Mouse (Mus musculus) midbrain, embryonic 16.5 days (tissue): ENCODE data around the gene D430019H16Rik. TPM values are rescaled to one million over a fixed set of nuclear protein-coding genes. Genes with fewer than 3 reads are reported as not detected.

Source experiments
- ATAC-seq: fragments of 200-750 bp; cut with Nextera tagmentation; 2 replicates; pipeline ENCODE4 v1.8.0; 2017; ENCODE audit warnings: moderate TSS enrichment
- H3K27ac ChIP-seq: fragments of 300-500 bp; sonication (generic); 2 replicates; pipeline ENCODE4 v1.5.1; 2014; ENCODE audit warnings: mild to moderate bottlenecking, low read length, mixed read lengths
- H3K27me3 ChIP-seq: fragments of 300-500 bp; sonication (generic); 2 replicates; pipeline ENCODE4 v1.6.1; 2014; ENCODE audit warnings: low read depth, low read length, mixed read lengths; ENCODE audit not compliant: control insufficient read depth, insufficient read depth
- H3K36me3 ChIP-seq: fragments of 300-500 bp; sonication (generic); 2 replicates; pipeline ENCODE4 v1.6.1; 2014; ENCODE audit warnings: mild to moderate bottlenecking, low read length, moderate library complexity, mixed read lengths; ENCODE audit not compliant: control insufficient read depth, insufficient read depth
- H3K4me1 ChIP-seq: fragments of 300-500 bp; sonication (generic); 2 replicates; pipeline ENCODE4 v1.6.1; 2014; ENCODE audit warnings: mild to moderate bottlenecking, low read length, mixed read lengths; ENCODE audit not compliant: control insufficient read depth, insufficient read depth
- H3K4me2 ChIP-seq: fragments of 300-500 bp; sonication (generic); 2 replicates; pipeline ENCODE4 v1.6.1; 2014; ENCODE audit warnings: mild to moderate bottlenecking, low read length, mixed read lengths
- H3K4me3 ChIP-seq: fragments of 300-500 bp; sonication (generic); 2 replicates; pipeline ENCODE4 v1.5.1; 2014; ENCODE audit warnings: low read depth, mild to moderate bottlenecking, low read length, moderate library complexity, mixed read lengths
- H3K9ac ChIP-seq: fragments of 300-500 bp; sonication (generic); 2 replicates; pipeline ENCODE4 v1.6.1; 2014; ENCODE audit warnings: low read depth, low read length, mixed read lengths
- H3K9me3 ChIP-seq: fragments of 300-500 bp; sonication (generic); replicated peaks from 2 replicates; pipeline ENCODE4 v1.6.1; 2014; ENCODE audit warnings: mild to moderate bottlenecking, low read length, mixed read lengths; ENCODE audit not compliant: control insufficient read depth, poor library complexity, severe bottlenecking
- WGBS: fragments of 180-500 bp; shearing (Covaris S2); extraction: QIAGEN DNeasy Blood & Tissue Kit; methylation state at CpG from one replicate; pipeline ENCODE4 v1.1.7; 2014; 5-methylcytosine and 5-hydroxymethylcytosine counted together
- polyA plus RNA-seq: library from polyadenylated mRNA; unstranded; fragments of >200 nt; fragmentation: Nextera tagmentation; extraction: Ambion mirVana; gene quantifications from 2 replicates; pipeline ENCODE4 v1.2.1, GENCODE M21; 2015

D430019H16Rik gene
- polyA plus RNA-seq, 1 experiment from 2014 or later: 16.3 TPM

DNA sequence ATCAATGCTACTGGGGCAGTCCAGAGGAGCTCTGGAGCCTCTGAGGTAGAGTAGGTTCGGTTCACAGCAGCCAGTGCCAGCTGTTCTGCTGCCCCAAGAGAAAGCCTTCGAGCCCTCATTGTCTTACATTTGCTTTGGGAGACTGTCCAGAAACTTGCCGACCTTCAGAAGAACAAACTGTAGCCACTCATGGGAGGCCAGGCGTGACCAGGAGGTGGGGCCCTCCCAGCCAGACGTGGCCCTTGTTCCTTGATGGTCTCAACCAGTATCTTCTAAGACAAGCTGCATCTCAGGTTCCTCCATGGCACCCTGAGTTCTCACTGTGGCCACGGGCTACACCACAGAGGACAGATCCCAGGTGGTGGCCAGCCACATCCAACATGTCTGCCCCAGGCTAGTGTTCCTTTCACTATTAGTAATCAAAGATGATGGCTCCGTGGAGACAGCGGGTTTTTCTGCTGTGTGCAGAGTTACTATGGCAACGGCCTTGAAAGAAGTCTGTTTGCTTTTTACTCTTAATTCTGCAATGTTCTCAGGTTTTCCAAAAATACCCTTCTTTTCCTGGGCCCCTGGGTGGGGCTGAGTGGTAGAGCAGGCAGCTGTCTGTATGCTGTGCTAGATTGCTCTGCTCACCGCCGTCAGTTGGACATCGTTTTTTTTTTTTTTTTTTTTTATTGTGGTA is 21.7 kb downstream of the D430019H16Rik start:
- no peak overlapping the region for H3K4me3 ChIP-seq
- H3K9ac ChIP-seq: no peak overlapping the region
- no peaks in the 10 kb centered on the region for H3K9me3 ChIP-seq
- peak overlapping the region; percentile 79 for H3K27ac ChIP-seq
- ATAC-seq: peak; percentile 72
- H3K4me2 ChIP-seq: peak overlapping the region; percentile 10; the same call in 1 of the 2 replicates
- peaks cover 8% of the 10 kb centered on the region; the same call in 1 of the 2 replicates for H3K36me3 ChIP-seq
- no peaks in the 10 kb centered on the region for H3K27me3 ChIP-seq
- 39% methylated on average over 12 of the region's 12 CpGs for WGBS
- peaks cover 28% of the 10 kb centered on the region for H3K4me1 ChIP-seq

- Histone ChIP-seq H3K4me2 (peak overlapping the region; percentile 10; the same call in 1 of the 2 replicates), H3K27ac (peak overlapping the region; percentile 79), H3K9me3 (no peaks in the 10 kb centered on the region), H3K27me3 (no peaks in the 10 kb centered on the region), H3K4me3 (no peak overlapping the region), H3K4me1 (peaks cover 28% of the 10 kb centered on the region), H3K36me3 (peaks cover 11% of the 10 kb centered on the region; the same call in 1 of the 2 replicates), H3K9ac (no peak overlapping the region; the same call in 1 of the 2 replicates)
- peak; percentile 55 for ATAC-seq
- WGBS: 50% methylated on average over 9 of the region's 9 CpGs
Observed at GRCm38 (mm10) chr12:105476453-105476852, 22.8 kb downstream of the D430019H16Rik start.

DNA sequence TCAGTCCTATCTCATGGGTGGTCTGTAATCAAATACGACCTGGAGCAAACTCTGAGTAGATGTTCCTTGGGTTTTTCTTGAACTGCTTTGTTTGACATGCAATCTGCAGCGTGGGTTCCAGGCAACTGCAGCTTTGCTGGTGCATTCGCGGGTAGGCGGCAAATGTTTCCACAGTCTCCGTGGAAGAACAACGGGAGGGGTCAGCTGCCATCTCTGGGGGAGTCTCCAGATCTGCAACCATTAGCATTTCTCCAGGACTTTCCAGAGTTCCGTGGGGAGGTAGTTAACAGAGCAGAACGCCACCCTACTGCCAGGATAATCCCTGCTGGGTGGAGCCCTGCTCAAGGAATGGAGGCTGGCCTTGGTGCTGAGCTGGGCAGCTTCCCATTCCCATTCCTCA is 23.3 kb downstream of the D430019H16Rik start:
- no peak overlapping the region for H3K9ac ChIP-seq
- no peak for ATAC-seq
- H3K4me3 ChIP-seq: no peak overlapping the region
- H3K27ac ChIP-seq: no peak overlapping the region
- H3K27me3 ChIP-seq: no peaks in the 10 kb centered on the region
- no peak overlapping the region for H3K4me2 ChIP-seq
- peaks cover 25% of the 10 kb centered on the region for H3K4me1 ChIP-seq
- WGBS: 60% methylated on average over 9 of the region's 9 CpGs
- H3K36me3 ChIP-seq: peaks cover 11% of the 10 kb centered on the region; the same call in 1 of the 2 replicates
- no peaks in the 10 kb centered on the region for H3K9me3 ChIP-seq

- Histone ChIP-seq H3K4me2 (no peak overlapping the region), H3K36me3 (peaks cover 6% of the 10 kb centered on the region; the same call in 1 of the 2 replicates), H3K4me3 (no peak overlapping the region), H3K9me3 (no peaks in the 10 kb centered on the region), H3K4me1 (no peaks in the 10 kb centered on the region), H3K27ac (no peak overlapping the region), H3K9ac (no peak overlapping the region), H3K27me3 (no peaks in the 10 kb centered on the region)
- 59% methylated on average over 3 of the region's 3 CpGs for WGBS
- ATAC-seq: peak; percentile 64
Observed at GRCm38 (mm10) chr12:105483503-105483902, 29.8 kb downstream of the D430019H16Rik start.

DNA sequence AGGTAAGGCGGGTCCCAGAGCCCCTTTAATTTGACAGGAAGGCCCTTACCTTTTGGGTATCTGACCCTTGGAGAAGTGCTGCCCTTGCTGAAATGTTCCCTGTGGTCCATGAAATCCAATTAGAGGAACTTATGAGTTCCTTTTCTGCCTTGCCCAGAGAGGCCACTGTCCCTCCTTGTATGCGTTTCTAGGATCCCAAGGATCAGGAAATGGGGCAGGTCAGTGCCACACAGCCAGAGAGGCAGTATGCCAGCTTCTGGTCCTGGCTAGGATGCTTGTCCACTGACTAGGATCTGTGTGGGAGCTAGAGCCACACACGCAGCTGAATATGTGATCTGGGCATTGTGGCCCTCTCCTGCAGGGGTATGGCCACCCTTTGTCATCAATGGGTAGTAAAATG is 36.6 kb downstream of the D430019H16Rik start:
- 85% methylated on average over 3 of the region's 3 CpGs for WGBS
- ATAC-seq: no peak

GRCm38 (mm10) chr12:105490794-105491193 is 37.1 kb downstream of the D430019H16Rik start:
- 85% methylated on average over 6 of the region's 6 CpGs for WGBS
- Histone ChIP-seq H3K4me2 (no peak overlapping the region), H3K27ac (no peak overlapping the region), H3K4me3 (no peak overlapping the region), H3K9me3 (no peaks in the 10 kb centered on the region), H3K4me1 (no peaks in the 10 kb centered on the region), H3K36me3 (peaks cover 11% of the 10 kb centered on the region), H3K9ac (no peak overlapping the region), H3K27me3 (no peaks in the 10 kb centered on the region)
- ATAC-seq: no peak

More for the DNA sequence above, 36.6 kb downstream of the D430019H16Rik start:
- Histone ChIP-seq H3K36me3 (peaks cover 11% of the 10 kb centered on the region), H3K9ac (no peak overlapping the region), H3K27me3 (no peaks in the 10 kb centered on the region), H3K4me1 (no peaks in the 10 kb centered on the region), H3K4me3 (no peak overlapping the region), H3K4me2 (no peak overlapping the region), H3K27ac (no peak overlapping the region), H3K9me3 (no peaks in the 10 kb centered on the region)

DNA sequence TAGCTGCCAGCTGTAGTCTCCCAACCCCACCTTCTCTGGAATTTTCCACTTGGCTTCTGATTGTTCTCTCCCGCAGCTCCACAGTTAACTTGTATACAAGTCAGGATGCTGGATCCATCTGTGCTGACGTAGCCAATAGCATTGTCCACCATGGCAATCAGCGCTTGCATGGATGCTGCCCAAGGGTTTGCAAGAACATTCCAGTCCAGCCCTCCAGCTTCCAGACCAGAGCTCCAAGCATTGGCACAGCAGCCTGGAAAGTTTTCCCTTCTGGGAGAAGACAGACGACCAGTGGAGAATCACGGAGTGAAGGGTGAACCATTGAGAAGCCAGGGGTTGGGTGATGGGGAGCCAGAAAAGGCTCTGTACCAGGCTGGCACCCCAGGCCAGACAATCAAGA is 41.1 kb downstream of the D430019H16Rik start:
- Histone ChIP-seq H3K4me2 (no peak overlapping the region), H3K27me3 (no peaks in the 10 kb centered on the region), H3K9me3 (no peaks in the 10 kb centered on the region), H3K9ac (no peak overlapping the region), H3K27ac (no peak overlapping the region), H3K4me1 (no peaks in the 10 kb centered on the region), H3K36me3 (no peaks in the 10 kb centered on the region), H3K4me3 (no peak overlapping the region)
- 86% methylated on average over 5 of the region's 5 CpGs for WGBS
- no peak for ATAC-seq

- Histone ChIP-seq H3K4me2 (no peak overlapping the region), H3K4me3 (no peak overlapping the region), H3K9me3 (no peaks in the 10 kb centered on the region), H3K27ac (no peak overlapping the region), H3K9ac (no peak overlapping the region), H3K27me3 (no peaks in the 10 kb centered on the region), H3K36me3 (no peaks in the 10 kb centered on the region), H3K4me1 (no peaks in the 10 kb centered on the region)
- 11% methylated on average over 6 of the region's 6 CpGs for WGBS
- ATAC-seq: peak; percentile 44; the same call in 1 of the 2 replicates
Observed at GRCm38 (mm10) chr12:105497894-105498293, 44.2 kb downstream of the D430019H16Rik start.

- Histone ChIP-seq H3K27me3 (no peaks in the 10 kb centered on the region), H3K4me1 (no peaks in the 10 kb centered on the region), H3K4me2 (no peak overlapping the region), H3K4me3 (no peak overlapping the region), H3K27ac (no peak overlapping the region), H3K9me3 (no peaks in the 10 kb centered on the region), H3K36me3 (no peaks in the 10 kb centered on the region), H3K9ac (no peak overlapping the region)
- WGBS: 86% methylated on average over 7 of the region's 7 CpGs
- no peak for ATAC-seq
Observed at GRCm38 (mm10) chr12:105498423-105498822, 44.8 kb downstream of the D430019H16Rik start.
